Mouse (Mus musculus) left cerebral cortex, postnatal 10 days (tissue): ENCODE results near the gene Smap1. TPM values are rescaled to one million over a fixed set of nuclear protein-coding genes. Genes with fewer than 3 reads are reported as not detected.
"Not testable (repeated sequence)": the region's sequence is repeated elsewhere in the genome, so short reads cannot be mapped to it uniquely, and the experiment has no call there.

Experiments used
- DNase-seq, 2 experiments: peaks; one replicate each; pipeline ENCODE4 v3.0.0; 2021 to 2022; ENCODE audit warnings: low spot score in 2 of 2, mixed read lengths in 1 of 2; ENCODE audit errors: extremely low spot score in 1 of 2
- intact Hi-C: fragments of 180-260 bp; cut with DNase I; formaldehyde crosslinking; loops from one replicate; pipeline ENCODE4 v1.15.1; 2025
- total RNA-seq, 2 experiments: library from RNA; stranded (reverse); gene quantifications; 2 replicates each; pipeline ENCODE4 v1.2.3; 2021

The Smap1 gene
- total RNA-seq: 100 to 1,000 TPM; 223 to 237 TPM

- DNase-seq: peak; percentile 69 to 91
- intact Hi-C loops: loop anchor here (5.0 kb wide), 1 partner anchor 85 kb away; the partner anchor contains the start of gene Sdhaf4
Observed at GRCm38 (mm10) chr1:23921711-23922529, at the start of gene Smap1. Gene Smap1 (minus strand): TSS chr1:23922317.

DNA sequence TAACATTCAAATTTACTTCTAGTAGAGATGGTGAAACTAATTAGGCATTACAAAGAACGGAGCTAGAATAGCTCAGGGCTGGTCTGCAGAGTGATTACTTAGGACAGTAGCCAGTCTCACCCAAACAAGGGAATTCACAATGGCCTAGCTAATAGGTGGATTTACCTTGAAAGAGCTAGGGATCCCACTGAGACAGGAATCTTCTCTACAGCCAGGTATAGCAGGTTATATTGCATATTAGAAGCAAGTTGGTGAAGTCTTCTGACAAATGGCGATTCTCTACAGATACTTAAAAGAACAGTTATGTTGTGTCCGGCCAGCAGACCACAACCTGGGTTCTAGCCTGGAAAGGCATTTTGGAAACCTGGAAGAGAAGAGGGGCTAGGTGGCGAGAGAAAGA is 49.0 kb upstream of the Smap1 start:
- not testable (repeated sequence) for DNase-seq

DNA sequence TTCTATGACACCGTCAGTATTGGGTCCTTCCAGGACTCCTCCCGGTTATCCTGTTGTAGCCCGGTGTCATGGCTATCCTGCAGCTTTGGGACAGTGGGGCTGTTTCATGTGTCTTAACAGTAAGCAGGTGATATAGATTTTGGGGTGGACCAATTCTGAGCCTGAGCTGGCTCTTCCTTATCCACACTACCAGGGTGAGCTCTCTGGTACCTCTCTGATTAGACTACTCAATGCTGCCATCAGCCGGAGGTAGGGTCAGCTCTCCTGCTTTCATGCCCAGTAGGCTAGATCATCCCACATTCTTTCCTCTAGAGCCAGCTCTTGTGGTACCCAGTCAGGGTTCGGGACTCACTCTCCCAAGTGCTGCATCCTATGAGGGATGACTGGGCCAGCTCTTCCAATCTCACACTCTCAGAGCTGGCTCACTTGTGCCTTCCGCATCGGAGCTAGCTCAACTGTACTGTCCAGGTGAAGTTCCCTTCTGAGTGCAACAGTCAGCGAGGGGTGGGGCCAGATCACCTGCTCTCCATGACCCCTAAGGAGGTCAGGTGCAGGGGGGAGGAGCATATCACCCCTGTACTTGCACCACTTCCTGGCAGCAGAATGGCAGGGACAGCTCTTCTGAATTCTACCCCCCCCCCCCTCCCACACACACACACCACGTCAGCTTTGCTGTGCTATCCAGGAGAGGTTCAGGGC is 46.1 kb upstream of the Smap1 start:
- DNase-seq: no peak
- intact Hi-C loops: no loop called here

More for the DNA sequence above, 49.0 kb upstream of the Smap1 start:
- intact Hi-C loops: not testable (repeated sequence)

DNA sequence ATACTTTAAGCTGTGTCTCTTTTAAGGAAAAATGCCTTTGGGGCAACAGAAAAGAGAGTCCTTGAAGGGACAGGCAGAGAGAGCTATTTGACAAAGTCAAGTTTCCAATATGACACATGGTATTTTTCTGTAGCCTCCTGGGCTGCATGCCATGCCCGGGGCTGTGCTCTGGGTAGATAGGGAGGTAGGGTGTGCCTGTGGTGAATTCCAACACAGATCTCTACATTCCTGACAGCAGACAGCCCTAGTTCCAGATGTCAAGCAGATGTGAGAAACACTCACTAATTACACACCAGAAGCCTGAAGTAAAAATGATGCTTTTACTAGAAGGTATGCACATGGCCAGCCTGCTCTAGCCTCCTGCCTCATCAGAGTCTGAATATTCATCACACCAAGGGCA is 44.1 kb upstream of the Smap1 start:
- intact Hi-C loops: no loop called here
- no peak for DNase-seq

GRCm38 (mm10) chr1:23959415-23959732 is 37.3 kb upstream of the Smap1 start:
- DNase-seq: no peak
- intact Hi-C loops: no loop called here

DNA sequence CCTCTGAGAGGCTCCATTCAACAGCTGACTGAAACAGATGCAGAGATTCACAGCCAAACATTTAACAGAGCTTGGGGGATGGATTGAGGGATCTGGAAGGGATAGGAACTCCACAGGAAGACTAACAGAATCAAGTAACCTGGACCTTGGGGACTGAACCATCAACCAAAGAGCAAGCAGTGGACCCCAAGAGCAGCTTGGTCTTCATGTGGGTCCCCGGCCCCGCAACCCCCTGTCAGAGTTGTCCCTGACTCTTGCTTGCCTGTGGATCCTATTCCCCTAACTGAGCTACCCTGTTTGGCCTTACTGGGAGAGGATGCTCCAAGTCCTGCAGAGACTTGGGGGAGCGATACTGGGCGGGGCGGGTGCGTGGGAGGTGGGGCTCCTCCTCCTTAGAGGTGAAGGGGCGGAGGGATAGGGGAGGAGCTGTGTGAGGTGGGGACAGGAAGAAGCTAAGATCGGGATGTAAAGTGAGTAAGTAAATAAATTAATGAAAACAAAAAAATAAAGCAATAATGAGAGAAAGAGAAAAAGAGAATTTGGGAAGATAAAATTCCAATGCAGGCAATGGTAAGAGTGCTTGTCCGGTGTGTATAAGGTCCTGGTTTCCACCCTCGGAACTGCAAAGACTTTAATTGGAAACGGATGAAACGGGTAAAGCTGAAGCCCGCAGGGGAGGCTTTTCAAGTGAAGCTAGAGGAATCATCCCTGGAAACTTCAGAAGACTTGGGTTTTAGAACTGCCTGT is 36.7 kb upstream of the Smap1 start:
- intact Hi-C loops: no loop called here
- no peak for DNase-seq

DNA sequence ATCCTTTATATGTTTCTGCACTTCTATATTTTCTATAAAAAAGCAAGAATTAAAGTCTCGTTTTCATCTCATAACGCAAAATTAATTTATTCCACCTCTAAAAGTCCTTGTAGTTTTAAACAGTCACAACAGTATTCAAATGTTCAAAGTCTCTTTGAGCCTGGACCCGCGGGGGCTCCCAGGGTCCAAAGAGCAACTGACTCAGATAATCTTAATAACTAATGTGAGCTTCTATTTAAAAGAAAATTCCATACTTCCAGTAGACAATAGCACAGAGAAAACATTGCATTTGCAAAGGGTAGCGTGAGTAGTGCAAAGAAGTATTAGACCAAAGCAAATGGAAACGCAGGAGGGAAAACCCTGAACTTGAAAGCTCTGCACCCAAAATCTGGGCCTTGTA is 36.0 kb upstream of the Smap1 start:
- DNase-seq: no peak
- intact Hi-C loops: no loop called here

- intact Hi-C loops: no loop called here
Observed at GRCm38 (mm10) chr1:23955539-23955938, 33.4 kb upstream of the Smap1 start.

GRCm38 (mm10) chr1:23953921-23954320 is 31.8 kb upstream of the Smap1 start:
- DNase-seq: peak in 1 of 2 experiments; percentile 30
- intact Hi-C loops: no loop called here

More at GRCm38 (mm10) chr1:23955539-23955938, 33.4 kb upstream of the Smap1 start:
- DNase-seq: no peak

DNA sequence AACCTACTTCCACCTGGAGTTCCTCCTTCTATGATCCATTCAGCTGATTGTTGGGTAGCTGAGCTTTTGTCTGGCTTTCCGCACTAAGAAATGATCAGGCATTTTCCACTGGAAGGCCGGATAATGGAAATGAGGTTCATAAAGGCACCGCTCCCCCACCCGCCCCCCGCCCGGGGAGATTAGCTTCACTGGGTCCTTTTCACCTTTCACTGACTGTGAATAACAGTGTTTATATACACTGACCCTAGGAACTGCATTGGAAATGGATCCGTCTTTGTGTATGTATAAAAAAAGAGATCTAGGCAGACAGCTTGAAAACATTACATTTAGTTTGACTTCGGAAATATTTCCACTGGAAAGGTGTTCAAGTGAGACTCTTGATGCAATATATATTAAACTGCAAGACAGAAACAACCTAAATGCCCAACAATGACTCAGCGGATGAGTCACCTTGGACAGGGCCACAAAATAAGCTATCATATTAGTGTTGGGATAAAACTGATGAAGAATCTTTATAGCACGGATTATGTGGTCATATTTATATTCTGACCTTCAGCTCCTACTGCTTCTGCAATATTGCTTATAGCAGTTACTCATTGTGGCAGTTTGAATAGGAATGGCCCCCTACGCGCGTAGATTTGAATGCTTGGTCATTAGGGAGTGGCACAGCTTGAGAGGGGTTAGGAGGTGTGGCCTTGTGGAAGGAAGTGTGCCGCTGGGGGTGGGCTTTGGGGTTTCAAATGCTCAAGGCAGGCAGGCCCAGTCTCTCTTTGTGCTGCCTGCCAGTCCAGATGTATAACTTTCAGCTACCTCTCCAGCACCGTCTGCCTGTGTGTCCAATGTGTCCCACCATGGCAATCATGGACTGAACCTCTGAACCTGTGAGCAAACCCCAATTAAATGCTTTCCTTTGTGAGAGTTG is 26.9 kb upstream of the Smap1 start:
- DNase-seq: no peak
- intact Hi-C loops: no loop called here

- intact Hi-C loops: no loop called here
- DNase-seq: peak in 1 of 2 experiments; percentile 31
Observed at GRCm38 (mm10) chr1:23948290-23948689, 26.2 kb upstream of the Smap1 start.

DNA sequence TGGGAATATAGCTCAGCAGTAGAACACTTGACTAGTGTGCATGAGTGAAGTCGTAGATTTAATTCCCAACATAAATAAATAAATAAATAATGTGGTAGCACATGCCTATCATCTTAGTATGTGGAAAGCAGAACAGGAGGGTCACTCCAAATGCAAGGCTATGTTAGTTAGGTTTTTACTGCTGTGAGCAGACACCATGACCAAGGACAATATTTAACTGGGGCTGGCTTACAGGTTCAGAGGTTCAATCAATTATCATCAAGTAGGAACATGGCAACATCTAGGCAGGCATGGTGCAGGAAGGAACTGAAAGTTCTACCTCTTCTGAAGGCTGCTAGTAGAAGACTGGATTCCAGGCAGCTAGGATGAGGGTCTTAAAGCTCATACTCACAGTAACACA is 22.0 kb upstream of the Smap1 start:
- intact Hi-C loops: no loop called here
- DNase-seq: no peak

DNA sequence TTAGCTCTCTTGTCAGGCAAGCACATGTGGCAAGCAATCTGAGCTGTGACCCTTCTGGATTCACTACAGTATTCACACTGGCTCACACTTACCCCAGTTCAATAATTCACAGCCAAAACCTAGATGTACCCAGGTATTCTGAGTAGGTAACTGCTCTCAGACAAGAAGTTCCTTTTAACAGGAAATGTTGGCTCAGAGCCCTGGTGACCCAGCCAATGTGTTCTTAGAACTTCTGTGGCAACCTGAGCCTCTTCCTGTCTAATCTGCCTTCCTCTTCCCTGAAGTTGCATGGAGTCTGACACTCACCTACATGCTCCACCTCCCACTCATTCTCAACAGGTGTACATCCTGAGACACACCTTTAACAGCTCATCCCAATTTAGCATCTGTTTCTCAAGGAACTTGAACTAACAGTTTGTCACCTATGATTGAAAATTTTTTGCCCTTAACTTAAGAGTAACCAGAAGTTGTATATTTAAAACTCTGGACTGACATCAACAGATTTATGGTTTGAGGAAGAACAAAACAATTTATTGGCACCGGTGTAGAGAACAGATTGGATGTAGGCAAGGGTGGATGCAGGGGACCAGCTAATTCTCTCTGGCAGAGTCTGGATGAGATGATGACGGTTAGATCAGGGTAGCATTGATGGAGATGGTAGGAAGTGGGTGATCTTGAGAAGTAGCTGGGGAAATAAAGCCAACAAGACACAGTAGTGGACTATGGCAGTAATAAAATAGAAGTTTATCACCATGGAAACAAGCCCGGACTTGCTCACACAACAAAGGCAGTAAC is 21.2 kb upstream of the Smap1 start:
- DNase-seq: no peak
- intact Hi-C loops: no loop called here

DNA sequence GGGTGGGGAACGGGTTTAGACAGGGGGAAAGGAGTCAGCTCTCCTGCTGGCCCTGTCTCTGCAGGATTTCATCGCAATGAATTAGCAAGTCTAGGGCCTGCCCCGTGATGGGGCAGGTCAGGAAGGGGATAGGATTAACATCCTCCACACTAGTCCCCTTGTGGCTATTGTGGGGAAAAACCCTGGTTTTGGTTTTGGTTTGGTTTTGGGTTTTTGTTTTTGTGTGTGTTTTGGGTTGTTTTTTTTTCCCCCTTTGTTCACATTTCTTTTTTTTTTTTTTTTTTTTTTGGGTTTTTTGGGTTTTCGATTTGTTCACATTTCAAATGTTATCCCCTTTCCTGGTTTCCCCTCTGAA is 13.3 kb upstream of the Smap1 start:
- DNase-seq: no peak
- intact Hi-C loops: no loop called here

DNA sequence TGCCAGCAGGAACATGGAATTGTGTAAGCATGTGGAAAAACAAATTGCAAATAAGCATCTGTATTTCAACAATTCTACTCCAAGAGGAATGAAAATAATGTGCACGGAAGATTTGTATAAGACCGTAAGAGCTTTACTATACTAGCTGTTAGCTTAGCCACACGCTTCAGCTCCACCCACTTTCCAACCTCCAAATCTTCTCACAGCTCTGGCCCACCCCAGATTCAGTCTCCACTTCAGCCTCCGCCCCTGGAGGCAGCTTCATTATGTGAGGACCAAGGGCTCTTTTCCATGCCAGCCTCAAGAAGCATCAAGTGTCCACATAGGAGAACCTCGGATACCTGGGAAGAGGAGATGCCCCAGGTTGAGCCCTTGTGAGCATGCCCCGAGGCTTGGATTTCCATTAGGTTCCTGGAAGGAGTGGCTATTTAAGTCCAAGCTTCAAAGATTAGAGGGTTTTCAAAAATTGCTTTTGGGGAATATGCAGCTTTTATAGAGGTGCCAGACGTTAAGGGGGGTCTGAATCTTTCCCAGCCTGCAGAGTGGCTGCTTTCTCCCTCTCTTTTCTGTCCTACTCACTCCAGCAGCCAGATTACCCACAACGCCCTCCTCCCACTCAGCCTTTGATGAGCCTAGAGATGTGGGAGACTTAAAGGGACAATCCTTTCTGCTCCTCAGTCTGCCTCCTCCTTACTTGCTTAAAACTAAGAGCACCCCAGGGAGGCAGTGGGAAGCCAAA is 12.7 kb upstream of the Smap1 start:
- intact Hi-C loops: no loop called here
- DNase-seq: no peak

- DNase-seq: no peak
- intact Hi-C loops: no loop called here
Observed at GRCm38 (mm10) chr1:23929410-23929809, 7.3 kb upstream of the Smap1 start.

DNA sequence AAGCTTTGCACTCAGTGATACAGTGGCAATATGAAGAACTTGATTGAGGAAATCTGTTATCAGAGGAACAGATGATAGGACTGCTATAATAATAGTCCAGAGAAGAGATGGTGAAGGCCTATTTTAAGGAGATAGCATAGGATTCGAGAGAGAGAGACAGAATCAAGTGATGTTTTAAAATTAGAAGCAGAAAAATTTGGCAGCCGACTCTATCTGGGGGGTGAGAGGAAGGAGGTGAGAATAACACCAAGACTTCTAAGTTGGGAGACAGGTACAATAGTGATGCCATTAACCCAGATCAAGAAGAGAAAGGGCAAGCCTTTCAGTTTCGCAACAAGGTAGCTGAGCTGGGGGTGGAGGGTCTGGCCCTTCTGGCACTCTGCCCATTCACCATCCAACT is 6.3 kb upstream of the Smap1 start:
- DNase-seq: no peak
- intact Hi-C loops: no loop called here
